Mouse (Mus musculus): ENCODE data around the gene Grpel1.

Gene Grpel1

DNA sequence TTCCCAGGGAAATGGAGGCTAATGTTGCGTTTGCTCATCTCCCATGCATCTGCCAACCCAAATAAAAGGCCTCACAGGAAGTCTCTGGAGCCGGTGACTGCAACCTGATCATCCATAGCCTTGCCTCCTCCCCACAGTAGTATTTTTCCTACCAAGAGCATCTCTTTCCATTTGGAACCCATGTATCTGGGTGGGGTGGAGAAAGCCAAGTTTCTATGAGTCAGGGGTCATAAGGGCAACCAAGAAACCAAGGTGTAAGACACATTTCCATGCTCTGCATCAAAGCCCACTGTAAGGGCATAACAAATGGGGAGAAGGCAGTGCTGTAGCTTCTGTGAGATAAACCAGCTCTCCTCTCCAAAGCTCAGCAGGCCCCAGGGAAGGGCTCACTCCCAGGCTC lies 3.6 kb upstream of the Grpel1 start:
- DNase-seq (ENCODE audit: low spot score), result no peak

DNA sequence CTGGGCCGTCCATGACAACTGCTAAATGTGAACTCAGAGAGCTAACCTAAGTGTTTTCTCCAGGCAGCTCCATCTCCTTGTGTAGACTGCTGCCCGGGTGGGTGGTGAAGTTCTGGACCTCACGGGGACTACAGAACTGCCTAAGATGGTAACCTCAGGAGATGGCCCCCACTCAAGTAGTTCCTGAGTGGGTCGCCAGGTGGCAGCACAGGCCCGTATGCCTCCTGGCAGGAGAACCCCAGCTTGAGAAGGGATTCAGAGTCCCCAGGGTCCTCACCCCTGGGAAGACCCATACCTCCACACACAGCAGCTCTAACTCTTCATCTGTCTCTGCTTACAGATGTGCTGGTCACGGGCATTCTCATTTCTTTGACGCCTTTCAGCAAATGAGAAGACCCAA lies 2.0 kb upstream of the Grpel1 start:
- peak; percentile 77 for DNase-seq (ENCODE audit: low spot score)

DNA sequence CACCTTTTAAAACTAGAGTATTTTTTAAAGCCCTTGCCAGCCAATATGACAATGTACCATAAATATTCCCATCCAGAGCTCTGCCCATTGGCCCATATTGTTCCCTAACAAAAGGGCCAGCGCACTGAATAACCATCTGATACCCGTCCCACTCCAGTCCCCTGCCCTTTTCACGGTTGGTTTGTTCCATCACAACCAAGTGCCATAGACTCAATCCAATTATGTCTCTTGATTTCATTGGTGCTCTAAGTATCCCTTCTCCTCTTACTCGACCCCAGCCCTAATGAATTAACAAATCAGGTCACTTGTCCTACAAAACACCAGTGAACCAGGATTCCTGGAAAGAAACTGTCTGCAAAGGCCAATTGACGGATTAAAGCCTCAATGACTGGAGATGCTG lies 1.4 kb upstream of the Grpel1 start:
- DNase-seq (ENCODE audit: low spot score), result no peak

DNA sequence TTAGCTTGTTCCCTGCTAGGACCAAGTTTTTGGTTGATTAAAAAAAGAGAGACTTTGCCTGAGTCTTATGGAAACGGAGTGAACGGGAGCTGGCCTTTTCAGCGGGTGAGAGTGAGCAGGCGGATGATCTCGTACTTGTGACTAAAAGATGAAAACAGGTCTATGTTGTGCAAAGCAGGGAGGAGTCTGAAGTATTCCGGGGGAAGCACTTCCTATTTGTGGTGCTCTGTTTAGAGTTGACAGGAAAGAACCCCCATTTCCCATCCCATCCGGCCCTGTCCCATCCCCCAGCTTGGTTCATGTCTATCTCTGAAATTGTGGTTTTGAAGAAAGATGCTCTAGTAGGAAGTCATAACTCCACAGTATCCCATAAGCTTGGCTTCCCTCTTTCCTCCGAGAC lies 1.1 kb downstream of the Grpel1 start:
- DNase-seq (ENCODE audit: low spot score), result peak; percentile 12

DNA sequence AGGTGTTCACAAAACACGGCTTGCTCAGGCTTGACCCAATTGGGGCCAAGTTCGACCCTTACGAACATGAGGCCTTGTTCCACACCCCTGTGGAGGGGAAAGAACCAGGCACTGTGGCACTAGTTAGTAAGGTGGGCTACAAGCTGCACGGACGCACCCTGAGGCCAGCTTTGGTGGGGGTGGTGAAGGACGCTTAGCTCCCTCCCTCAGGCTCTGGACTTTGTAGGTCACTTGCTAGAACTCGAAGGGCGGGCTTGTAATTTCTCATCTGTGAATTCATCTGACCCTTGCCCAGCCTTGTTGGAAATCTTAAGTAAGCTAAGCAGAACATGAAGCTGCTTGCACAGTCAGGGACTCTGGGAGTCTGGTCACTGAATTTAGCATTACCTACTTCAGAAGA lies 6.4 kb downstream of the Grpel1 start:
- no peak for DNase-seq (ENCODE audit: low spot score)

DNA sequence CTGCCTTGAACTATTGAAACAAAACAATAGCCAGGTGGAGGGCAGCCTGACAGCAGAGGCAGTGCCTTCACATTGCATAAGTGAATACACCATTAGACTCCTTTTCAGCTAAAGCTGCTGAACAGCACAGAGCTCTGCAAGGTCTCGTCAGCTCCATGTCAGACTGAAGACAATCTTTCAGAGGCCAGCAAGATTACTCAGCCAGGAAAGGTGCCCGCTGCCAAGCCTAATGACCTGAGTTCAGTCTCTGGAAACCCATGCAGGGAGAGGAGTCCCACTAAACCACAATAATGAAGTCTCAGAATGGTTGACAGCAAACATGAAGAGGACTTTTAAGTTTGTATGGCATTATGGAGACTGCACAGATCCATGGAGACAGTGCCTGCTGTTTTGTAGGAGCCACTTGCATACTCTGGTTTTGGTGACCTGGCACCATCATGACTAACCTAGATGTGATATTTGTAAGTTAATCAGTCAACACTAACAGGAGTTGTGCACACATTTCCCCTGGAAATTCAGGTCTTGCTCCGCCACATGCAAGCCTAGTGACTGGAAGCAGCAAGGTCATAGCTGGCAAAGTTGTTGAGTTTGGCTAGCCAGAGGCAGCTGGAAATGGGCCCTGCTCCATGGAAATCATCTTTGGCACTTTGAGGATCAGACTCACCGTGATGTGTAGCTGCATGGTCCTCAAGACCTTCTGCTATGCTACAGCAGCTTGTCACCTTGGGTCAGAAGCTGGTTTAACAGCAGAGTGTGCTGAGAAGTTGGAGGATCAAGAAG lies 8.3 kb downstream of the Grpel1 start:
- no peak for DNase-seq (ENCODE audit: low spot score)

DNA sequence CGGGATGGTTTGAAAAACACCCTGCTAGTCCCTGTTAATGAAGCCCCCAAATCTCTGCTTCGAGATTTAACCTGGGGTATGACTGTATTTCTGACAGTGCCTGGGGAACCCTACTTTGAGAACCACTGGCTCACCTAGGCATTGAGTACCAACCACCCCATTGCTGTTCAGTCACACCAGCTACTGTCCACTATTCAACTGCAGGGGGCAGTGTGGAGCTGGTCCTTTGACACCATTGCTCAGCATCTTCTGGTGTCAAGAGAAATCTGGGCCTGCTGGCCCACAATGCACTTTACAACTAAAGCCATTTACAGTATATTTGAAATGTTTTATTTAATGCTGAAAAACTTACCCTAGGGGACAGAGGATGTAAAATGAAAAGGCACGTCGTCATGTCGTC lies 9.5 kb downstream of the Grpel1 start:
- DNase-seq (ENCODE audit: low spot score), result peak; percentile 78

DNA sequence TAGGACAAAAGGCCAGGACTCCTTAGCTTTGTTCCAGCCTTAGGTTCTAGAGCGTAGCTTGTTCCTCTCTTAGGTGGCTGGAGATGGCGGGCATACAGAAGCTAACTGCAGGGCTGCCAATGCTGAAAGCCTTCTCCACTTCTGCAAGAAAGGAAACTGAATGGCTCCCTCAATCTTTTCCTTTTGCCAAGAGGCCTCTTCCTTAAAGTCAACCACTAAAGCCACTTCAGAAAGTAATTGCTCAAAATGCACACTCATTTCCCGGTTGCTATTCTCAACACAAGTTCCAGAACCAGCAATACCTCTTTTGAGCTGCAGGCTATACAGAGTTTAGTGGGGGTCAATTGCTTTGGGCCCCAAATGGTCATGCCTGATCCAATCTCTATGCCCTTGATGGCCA lies 12.7 kb downstream of the Grpel1 start:
- DNase-seq (ENCODE audit: low spot score), result no peak

DNA sequence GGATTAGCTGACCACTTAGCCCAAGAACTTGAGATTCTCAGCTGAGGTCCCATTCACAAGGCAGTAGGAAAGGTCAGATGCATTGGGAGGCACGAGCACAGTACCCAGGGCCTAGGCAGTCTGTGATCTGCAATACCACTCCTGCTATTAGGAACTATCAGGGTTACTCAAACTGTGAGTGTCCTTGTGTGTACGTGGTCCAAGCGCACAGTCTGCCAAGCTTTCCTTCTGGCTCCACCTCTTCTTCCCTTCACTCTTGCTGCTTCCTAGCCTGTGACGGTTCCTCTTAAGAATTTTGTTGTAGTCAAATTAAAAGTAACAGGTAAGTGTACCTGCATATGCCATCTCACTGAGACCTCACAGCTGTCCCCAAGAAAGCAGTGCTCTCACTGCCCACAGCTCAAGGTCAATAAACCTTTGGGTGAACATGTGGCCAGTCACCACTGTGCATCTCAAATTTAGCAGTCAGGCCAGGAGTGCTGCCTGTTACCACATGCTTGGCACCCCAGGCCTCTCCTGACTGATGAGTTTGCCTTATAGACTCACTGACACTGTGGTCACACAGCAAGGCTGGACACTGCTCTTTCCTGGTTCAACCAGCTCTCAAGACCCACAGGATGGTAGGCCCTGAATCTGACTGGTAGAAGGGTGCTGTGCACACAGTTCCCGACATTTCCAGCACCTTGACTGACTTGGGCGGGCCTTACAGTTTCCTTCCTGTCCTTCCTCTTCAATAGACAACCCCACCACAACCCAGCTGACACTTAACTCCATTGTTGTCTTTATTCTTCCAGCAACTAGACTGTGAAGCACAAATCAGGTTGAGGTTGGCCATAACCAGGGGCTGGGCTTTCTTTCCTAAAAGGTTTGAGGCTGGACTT lies 14.0 kb downstream of the Grpel1 start:
- peak; percentile 14 for DNase-seq (ENCODE audit: low spot score)

DNA sequence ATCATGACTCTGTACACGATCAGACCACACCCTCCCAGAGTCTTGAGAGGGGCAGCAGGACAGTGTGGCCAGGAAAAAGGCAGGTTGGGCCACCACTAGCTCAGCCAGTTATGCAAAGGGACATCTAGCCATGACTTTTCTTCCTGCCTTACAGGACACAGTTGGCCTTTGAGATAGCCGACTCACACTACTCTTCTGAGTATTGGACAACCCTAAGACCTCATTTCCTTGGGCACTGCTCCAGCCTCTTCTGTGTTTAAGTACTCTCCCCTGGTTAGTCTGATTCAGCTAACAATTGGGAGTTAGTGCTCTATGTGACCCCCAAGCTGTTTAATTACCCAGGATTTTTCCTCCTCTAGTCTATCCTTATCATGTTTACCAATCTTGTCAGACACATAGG lies 14.9 kb downstream of the Grpel1 start:
- DNase-seq (ENCODE audit: low spot score), result no peak

DNA sequence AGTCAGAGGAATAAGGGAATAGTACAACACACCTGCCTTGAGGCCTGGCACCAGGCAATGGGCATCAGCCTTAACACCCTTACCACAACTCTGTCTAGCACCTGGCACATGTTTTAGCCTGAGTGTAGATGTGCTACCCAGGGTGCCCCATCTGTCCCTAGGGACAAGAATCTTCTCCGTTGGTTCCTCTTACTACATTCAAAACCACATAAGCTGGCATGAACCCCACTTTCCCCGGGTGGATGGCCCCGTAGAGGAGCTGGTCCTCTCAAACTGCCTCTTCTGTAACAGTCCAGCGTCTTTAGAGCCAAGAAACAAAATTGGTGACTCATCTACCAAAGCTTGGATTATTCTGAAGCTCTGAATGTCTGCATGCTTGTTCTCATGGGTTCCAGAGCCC lies 15.6 kb downstream of the Grpel1 start:
- DNase-seq (ENCODE audit: low spot score), result no peak

DNA sequence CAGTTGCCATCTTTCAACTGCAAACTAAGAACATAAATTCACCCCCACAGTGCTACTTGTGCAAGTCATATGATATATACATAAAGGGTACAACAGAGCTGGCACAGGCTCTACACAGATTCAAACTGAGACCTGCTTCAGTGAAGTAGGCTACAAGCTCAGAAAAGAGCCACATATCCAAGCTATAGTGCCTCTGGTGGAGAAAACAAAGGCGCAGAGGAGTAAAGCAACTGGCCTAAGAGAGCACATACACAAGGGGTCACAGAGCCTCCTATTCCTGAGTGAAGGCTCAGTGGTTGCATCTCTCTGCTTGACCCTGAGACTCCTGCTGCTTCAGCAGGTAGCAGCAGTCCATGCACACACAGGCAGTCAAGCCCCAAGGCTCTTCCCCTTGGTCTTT lies 16.3 kb downstream of the Grpel1 start:
- DNase-seq (ENCODE audit: low spot score), result no peak

DNA sequence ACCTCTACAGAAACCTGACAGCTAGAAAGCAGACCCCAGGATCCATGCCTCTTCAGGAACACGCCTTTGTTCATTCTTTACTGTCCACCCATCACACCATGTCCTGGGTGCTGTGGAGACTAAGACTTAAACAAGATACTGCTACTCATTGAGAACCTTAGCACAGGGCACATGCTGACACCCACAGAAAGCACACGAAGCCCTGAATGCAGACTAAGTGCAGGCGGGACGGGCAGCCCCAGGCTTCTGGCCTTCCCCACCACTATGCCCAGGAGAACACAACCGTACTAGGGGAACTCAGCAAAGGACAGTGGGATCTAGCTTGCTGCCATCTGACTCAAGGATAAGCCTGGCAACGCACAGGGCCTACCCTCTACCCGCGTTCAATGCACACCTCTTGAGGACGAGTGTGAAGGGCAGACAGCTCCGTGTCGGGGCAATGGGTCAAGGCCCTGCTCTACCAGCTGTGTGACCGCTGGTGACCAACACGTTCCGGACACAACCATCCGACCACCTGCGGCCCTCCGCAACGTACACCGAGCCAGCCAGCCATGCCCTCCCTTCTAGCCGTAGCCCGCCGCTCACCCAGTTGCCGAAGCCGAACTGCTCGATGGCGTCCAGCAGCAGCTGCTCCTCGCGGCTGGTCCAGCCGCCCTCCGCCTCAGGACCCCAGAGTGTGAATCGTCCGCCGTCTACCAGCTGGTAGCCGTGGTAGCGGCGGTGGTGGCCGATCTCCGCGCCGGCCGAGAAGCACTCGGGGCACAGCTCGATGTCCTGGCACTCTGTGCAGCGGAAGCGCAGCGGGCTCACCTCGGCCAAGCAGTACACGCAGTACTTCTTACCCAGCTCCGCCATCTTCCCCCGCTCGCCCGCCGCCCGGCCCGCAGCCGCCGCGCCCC lies 18.7 kb downstream of the Grpel1 start:
- no peak for DNase-seq (ENCODE audit: low spot score)

DNA sequence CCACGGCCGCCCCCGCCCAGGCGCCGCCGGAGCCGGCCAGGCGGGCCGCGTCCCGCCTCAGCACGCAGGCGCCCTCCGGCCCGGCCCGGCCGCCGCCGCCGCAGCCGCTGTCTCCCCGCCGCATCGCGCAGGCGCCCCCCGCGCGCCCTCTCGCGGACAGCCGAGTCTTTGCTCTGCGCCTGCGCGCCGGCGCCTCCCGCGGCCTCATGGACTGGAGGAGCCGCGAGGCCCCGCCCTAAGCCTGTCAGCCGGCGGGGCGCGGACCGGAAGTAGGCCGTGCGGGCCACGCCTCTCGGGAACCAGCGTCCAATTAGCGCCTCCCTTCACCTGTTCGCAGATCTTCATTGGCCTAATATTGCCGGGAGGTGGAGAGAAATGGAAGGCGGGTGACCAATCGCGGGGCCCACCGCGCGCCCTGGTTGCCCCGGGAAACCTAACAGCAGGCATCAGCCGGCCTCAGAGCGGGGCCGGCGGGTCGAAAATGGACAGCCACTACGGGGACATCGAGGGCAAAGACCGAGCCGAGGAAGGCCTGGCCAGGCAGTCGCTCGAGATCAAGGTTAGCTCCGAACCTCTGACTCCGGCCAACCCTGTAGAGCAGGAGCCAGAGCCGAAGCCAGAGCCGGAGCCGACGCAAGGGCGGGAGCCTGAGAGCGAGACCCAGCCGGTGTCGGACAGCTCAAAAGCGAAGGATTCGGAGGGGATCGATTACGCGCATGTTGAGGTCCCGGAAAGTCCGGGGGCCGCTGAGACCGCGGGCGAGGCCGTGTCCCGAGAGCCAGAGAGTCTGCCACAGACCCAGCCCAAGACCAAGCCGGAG lies 19.6 kb downstream of the Grpel1 start, which contains the start of the genes Tada2b and Ccdc96:
TSS of gene Tada2b (minus strand) at position 115 of the 820 bp plus-strand sequence.
TSS of gene Ccdc96 (plus strand) at position 418 of the 820 bp plus-strand sequence.
- peak; percentile 99 for DNase-seq (ENCODE audit: low spot score)

DNA sequence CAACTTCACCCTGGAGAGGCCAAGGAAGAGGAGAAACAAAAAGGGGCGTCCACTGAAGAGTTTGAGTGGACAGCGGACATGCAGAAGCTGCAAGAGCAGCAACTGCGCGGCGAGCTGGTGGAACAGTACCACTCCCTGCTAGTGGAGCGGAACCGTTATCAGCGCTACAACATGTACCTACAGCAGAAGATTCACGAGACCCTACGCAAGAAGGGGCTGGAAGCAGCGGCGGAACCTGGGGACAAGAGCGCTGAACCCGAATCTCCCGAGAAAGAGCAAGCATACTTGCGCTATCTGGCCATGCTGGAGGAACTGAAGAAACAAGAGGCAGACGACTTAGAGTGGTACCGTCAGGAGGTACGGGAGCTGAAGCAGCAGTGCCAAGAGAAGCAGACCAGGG lies 20.5 kb downstream of the Grpel1 start:
- DNase-seq (ENCODE audit: low spot score), result no peak

DNA sequence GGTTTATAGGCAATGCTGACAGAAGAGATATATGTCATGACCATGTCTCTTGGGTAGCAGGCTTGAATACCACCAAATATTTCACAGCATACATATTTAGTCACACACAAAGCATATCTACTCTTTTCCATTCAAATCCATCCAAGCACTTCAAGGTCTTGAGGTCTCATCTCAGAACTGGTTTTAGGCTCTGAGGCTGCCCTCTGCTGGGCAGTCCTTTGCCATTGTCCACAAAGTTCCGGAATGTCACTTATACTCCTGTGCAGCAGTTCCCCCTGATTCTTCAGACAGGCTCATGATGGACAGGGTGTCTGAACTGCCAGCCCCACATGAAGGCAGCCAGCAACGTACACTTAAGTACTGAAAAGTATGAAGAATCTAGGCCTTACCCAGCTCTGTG lies 24.4 kb downstream of the Grpel1 start:
- DNase-seq (ENCODE audit: low spot score), result peak; percentile 29

DNA sequence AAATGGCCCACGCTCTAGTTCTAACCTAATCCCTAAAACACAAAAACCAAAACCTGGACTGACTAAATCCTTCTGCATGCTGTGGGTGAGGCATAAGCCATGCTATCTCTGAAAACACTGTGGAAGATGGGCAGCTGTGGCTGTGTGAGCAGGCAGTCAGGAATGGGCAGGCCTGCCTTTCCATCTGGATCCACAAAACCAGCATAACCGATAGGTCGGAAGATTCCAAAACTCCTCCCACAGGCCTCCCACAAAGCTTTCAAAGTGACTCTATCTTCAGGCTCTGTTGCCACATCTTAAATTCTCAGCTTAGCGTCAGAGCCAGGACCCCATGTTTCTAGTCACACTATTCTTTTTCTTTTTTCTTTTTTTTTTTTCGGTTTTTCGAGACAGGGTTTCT lies 29.1 kb downstream of the Grpel1 start:
- no peak for DNase-seq (ENCODE audit: low spot score)

DNA sequence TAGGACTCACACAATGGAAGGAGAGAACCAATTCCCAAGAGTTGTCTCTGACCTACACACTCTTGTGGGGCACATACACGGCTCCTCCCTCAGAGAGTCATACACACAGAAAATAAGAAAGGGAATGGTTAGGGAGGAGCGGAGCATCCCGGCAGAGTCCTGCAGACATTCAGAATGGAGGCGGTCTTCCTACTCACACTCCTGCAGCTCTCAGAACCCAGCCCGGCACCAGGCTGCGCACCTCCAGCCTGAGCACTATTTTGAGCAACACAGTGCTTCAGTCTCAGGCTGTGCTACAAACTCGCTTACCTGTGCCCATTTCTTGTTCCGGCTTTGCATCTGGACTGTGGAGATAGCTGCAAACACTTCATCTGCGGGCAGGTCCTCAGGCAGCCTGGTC lies 29.9 kb downstream of the Grpel1 start:
- DNase-seq (ENCODE audit: low spot score), result no peak

DNA sequence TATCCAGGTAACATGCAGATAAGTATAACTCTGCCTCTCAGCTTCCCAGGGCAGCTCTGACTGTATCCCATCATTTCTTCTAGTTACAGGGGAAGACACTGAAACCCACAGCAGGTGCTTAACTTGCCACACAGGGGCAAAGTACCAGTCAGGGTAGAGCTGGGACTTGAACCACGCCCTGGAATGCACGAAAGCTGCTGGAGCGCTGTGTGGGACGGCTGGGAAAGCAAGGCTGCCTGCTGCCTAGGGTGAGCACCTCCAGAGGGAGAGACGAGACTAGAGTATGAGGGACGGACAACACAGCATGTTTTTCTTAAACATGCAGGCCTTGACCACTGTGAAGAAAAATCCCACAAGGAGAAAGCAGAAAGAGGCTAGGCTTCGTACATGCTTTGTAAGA lies 40.4 kb downstream of the Grpel1 start:
- no peak for DNase-seq (ENCODE audit: low spot score)

DNA sequence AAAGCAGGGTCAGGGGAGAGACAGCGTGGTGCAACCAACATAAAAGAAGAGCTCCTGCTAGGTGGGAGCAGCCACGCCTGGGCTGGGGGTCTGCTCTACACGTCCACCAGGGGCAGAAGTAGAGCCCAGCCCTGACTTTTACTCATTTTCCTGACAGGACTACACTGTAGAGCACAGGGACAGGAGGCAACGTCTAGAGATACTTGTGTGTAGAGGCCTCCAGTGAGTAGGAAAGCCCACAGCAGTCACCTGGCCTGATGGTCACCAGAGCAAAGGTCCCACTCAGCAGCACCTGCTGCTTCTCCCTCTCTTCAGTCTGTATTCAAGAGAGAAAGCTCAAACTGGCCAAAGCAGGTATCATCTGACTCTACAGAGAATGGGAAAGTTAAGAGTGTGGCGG lies 40.8 kb downstream of the Grpel1 start:
- no peak for DNase-seq (ENCODE audit: low spot score)

DNA sequence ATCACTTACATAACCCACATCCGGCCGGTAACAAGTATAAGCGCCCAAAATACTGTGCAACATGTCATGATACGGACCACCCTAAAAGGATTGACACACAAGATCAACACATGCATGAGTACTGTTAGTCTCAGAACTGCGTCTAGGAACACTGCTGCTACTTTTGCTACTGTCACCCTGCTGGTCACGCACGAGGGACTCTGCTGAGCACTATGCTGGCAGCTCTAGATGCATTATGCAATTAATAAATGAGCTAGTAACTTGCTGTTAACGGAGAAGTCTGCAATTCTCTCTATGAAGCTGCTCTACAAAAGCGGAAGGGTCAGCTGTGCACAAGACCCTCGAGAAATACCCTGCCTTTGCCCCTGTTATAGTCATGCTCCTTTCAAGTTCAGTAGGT lies 43.6 kb downstream of the Grpel1 start:
- no peak for DNase-seq (ENCODE audit: low spot score)

Data from T-cell, adult 2 months (primary cell).